Mouse (Mus musculus) MEL (cell line): Measurements from ENCODE around the gene Gp9. TPM values are rescaled to one million over a fixed set of nuclear protein-coding genes. Genes with fewer than 3 reads are reported as not detected.

Source experiments
- DNase-seq: peaks from one replicate; pipeline ENCODE4 v3.0.0; 2011; ENCODE audit warnings: low read depth, low spot score
- H3K27ac ChIP-seq: 2 replicates; pipeline ENCODE4 v1.5.1; 2012; ENCODE audit warnings: low read depth, mild to moderate bottlenecking, control low read depth, low read length, moderate library complexity; ENCODE audit not compliant: control insufficient read depth
- H3K27me3 ChIP-seq, 2 experiments: fragments of 150-350 bp in 1 of 2; sonication (generic) in 1 of 2; 2 replicates each; pipeline ENCODE4 v1.6.1; 2012; ENCODE audit warnings: low read length in 2 of 2, mild to moderate bottlenecking in 2 of 2, improper control_type of control experiment in 1 of 2, moderate library complexity in 1 of 2; ENCODE audit not compliant: insufficient read depth in 2 of 2, control insufficient read depth in 1 of 2
- H3K36me3 ChIP-seq, 2 experiments: 2 replicates each; pipeline ENCODE4 v1.6.1; 2012 to 2014; ENCODE audit warnings: low read length in 2 of 2, improper control_type of control experiment in 1 of 2, inconsistent platforms in 1 of 2, mild to moderate bottlenecking in 1 of 2; ENCODE audit not compliant: insufficient read depth in 2 of 2, control insufficient read depth in 1 of 2
- H3K4me1 ChIP-seq, 2 experiments: fragments of 150-350 bp in 1 of 2; sonication (generic) in 1 of 2; 2 replicates each; pipeline ENCODE4 v1.6.1; 2012; ENCODE audit warnings: low read length in 2 of 2, improper control_type of control experiment in 1 of 2, mild to moderate bottlenecking in 1 of 2; ENCODE audit not compliant: insufficient read depth in 2 of 2, control insufficient read depth in 1 of 2
- H3K4me3 ChIP-seq, 2 experiments: fragments of 150-350 bp in 1 of 2; sonication (generic) in 1 of 2; 2 replicates each; pipeline ENCODE4 v1.5.1; 2012; ENCODE audit warnings: low read depth in 2 of 2, low read length in 2 of 2, mild to moderate bottlenecking in 2 of 2, moderate library complexity in 2 of 2, control low read depth in 1 of 2, improper control_type of control experiment in 1 of 2; ENCODE audit not compliant: control insufficient read depth in 1 of 2, insufficient read depth in 1 of 2
- H3K79me2 ChIP-seq: 2 replicates; pipeline ENCODE4 v1.6.1; 2012; ENCODE audit warnings: mild to moderate bottlenecking, low read length, moderate library complexity; ENCODE audit not compliant: control insufficient read depth, poor library complexity, insufficient read depth
- H3K9ac ChIP-seq: 2 replicates; pipeline ENCODE4 v1.6.1; 2012; ENCODE audit warnings: low read depth, mild to moderate bottlenecking, control low read depth, low read length, moderate library complexity; ENCODE audit not compliant: control insufficient read depth, poor library complexity, severe bottlenecking
- H3K9me3 ChIP-seq: fragments of 150-350 bp; sonication (generic); replicated peaks from 2 replicates; pipeline ENCODE4 v1.6.1; 2012; ENCODE audit warnings: mild to moderate bottlenecking, low read length, improper control_type of control experiment, moderate library complexity; ENCODE audit not compliant: insufficient read depth
- BHLHE40 ChIP-seq: IDR thresholded peaks from 2 replicates; pipeline ENCODE4 v1.6.1; 2012; ENCODE audit warnings: low read depth, mild to moderate bottlenecking, inconsistent platforms, low read length, improper control_type of control experiment, borderline replicate concordance
- CHD2 ChIP-seq: IDR thresholded peaks from 2 replicates; pipeline ENCODE4 v1.6.1; 2011; ENCODE audit warnings: low read length, improper control_type of control experiment
- CTCF ChIP-seq, 3 experiments: IDR thresholded peaks in 2 of 3; conservative IDR thresholded peaks in 1 of 3; 2 replicates each; pipeline ENCODE4 v1.5.1; 2011 to 2012; ENCODE audit warnings: low read length in 3 of 3, low read depth in 2 of 3, mild to moderate bottlenecking in 2 of 3, improper control_type of control experiment in 1 of 3, inconsistent platforms in 1 of 3, mixed read lengths in 1 of 3, moderate library complexity in 1 of 3; ENCODE audit not compliant: control insufficient read depth in 1 of 3, insufficient read depth in 1 of 3, poor library complexity in 1 of 3, severe bottlenecking in 1 of 3
- E2F4 ChIP-seq: IDR thresholded peaks from 2 replicates; pipeline ENCODE4 v1.6.1; 2011; ENCODE audit warnings: low read depth, low read length, improper control_type of control experiment, borderline replicate concordance
- EP300 ChIP-seq, 2 experiments: IDR thresholded peaks; 2 replicates each; pipeline ENCODE4 v1.6.1; 2011; ENCODE audit warnings: improper control_type of control experiment in 2 of 2, low read length in 2 of 2, low read depth in 1 of 2, mild to moderate bottlenecking in 1 of 2
- ETS1 ChIP-seq: IDR thresholded peaks from 2 replicates; pipeline ENCODE4 v1.6.1; 2012; ENCODE audit warnings: low read depth, mild to moderate bottlenecking, inconsistent platforms, low read length, improper control_type of control experiment, moderate library complexity
- GABPA ChIP-seq: IDR thresholded peaks from 2 replicates; pipeline ENCODE4 v1.6.1; 2012; ENCODE audit warnings: low read depth, mild to moderate bottlenecking, inconsistent platforms, low read length, improper control_type of control experiment, moderate library complexity
- HCFC1 ChIP-seq: IDR thresholded peaks from 2 replicates; pipeline ENCODE4 v1.6.1; 2012; ENCODE audit warnings: low read depth, mild to moderate bottlenecking, inconsistent platforms, low read length, improper control_type of control experiment, moderate library complexity
- KAT2A ChIP-seq: conservative IDR thresholded peaks from 2 replicates; pipeline ENCODE4 v1.6.1; 2012; ENCODE audit warnings: low read depth, low read length, improper control_type of control experiment, inconsistent platforms
- MAX ChIP-seq: IDR thresholded peaks from 2 replicates; pipeline ENCODE4 v1.6.1; 2011; ENCODE audit warnings: low read length, improper control_type of control experiment
- MEF2A ChIP-seq: IDR thresholded peaks from 2 replicates; pipeline ENCODE4 v1.6.1; 2014; ENCODE audit warnings: low read depth, mild to moderate bottlenecking, inconsistent platforms, low read length, improper control_type of control experiment; ENCODE audit not compliant: poor library complexity, insufficient replicate concordance, severe bottlenecking; ENCODE audit errors: extremely low read depth
- MYB ChIP-seq: IDR thresholded peaks from 2 replicates; pipeline ENCODE4 v1.6.1; 2011; ENCODE audit warnings: mild to moderate bottlenecking, low read depth, low read length, improper control_type of control experiment
- MYC ChIP-seq: IDR thresholded peaks from 2 replicates; pipeline ENCODE4 v1.6.1; 2011; ENCODE audit warnings: low read depth, mild to moderate bottlenecking, low read length, improper control_type of control experiment, moderate library complexity
- NRF1 ChIP-seq: IDR thresholded peaks from 2 replicates; pipeline ENCODE4 v1.6.1; 2014; ENCODE audit warnings: low read depth, mild to moderate bottlenecking, inconsistent platforms, low read length, improper control_type of control experiment, moderate library complexity; ENCODE audit not compliant: poor library complexity, insufficient read depth, severe bottlenecking
- POLR2A ChIP-seq, 2 experiments: IDR thresholded peaks; 2 replicates each; pipeline ENCODE4 v1.6.1; 2011 to 2012; ENCODE audit warnings: low read length in 2 of 2, mild to moderate bottlenecking in 2 of 2, control low read depth in 1 of 2, improper control_type of control experiment in 1 of 2, low read depth in 1 of 2, moderate library complexity in 1 of 2; ENCODE audit not compliant: control insufficient read depth in 1 of 2, insufficient read depth in 1 of 2, poor library complexity in 1 of 2
- POLR2AphosphoS2 ChIP-seq: IDR thresholded peaks from 2 replicates; pipeline ENCODE4 v1.6.1; 2011; ENCODE audit warnings: low read length, improper control_type of control experiment
- POLR2AphosphoS5 ChIP-seq: IDR thresholded peaks from 2 replicates; pipeline ENCODE4 v1.6.1; 2012; ENCODE audit warnings: low read depth, borderline replicate concordance, mild to moderate bottlenecking, inconsistent platforms, low read length, moderate library complexity, mixed read lengths
- RAD21 ChIP-seq: IDR thresholded peaks from 2 replicates; pipeline ENCODE4 v1.6.1; 2011; ENCODE audit warnings: mild to moderate bottlenecking, low read depth, low read length, improper control_type of control experiment
- RCOR1 ChIP-seq: IDR thresholded peaks from 2 replicates; pipeline ENCODE4 v1.6.1; 2012; ENCODE audit warnings: low read depth, mild to moderate bottlenecking, inconsistent platforms, low read length, improper control_type of control experiment
- SIN3A ChIP-seq: IDR thresholded peaks from 2 replicates; pipeline ENCODE4 v1.6.1; 2012; ENCODE audit warnings: low read length, improper control_type of control experiment, inconsistent platforms
- SMC3 ChIP-seq: IDR thresholded peaks from 2 replicates; pipeline ENCODE4 v1.6.1; 2011; ENCODE audit warnings: low read depth, low read length, improper control_type of control experiment
- TAL1 ChIP-seq: IDR thresholded peaks from 2 replicates; pipeline ENCODE4 v1.6.1; 2012; ENCODE audit warnings: mild to moderate bottlenecking, inconsistent platforms, low read length, moderate library complexity, mixed read lengths
- TBP ChIP-seq: IDR thresholded peaks from 2 replicates; pipeline ENCODE4 v1.8.0; 2011; ENCODE audit warnings: low read depth, low read length, improper control_type of control experiment
- TCF12 ChIP-seq: IDR thresholded peaks from 2 replicates; pipeline ENCODE4 v1.6.1; 2014; ENCODE audit warnings: low read depth, mild to moderate bottlenecking, inconsistent platforms, low read length, improper control_type of control experiment, moderate library complexity
- UBTF ChIP-seq: IDR thresholded peaks from 2 replicates; pipeline ENCODE4 v1.6.1; 2012; ENCODE audit warnings: low read depth, mild to moderate bottlenecking, inconsistent platforms, low read length, improper control_type of control experiment, moderate library complexity, borderline replicate concordance; ENCODE audit not compliant: insufficient read depth
- USF1 ChIP-seq: IDR thresholded peaks from 2 replicates; pipeline ENCODE4 v1.6.1; 2014; ENCODE audit warnings: low read depth, mild to moderate bottlenecking, inconsistent platforms, low read length, improper control_type of control experiment, moderate library complexity
- USF2 ChIP-seq, 2 experiments: IDR thresholded peaks; 2 replicates each; pipeline ENCODE4 v1.6.1; 2011 to 2012; ENCODE audit warnings: improper control_type of control experiment in 2 of 2, low read length in 2 of 2, borderline replicate concordance in 1 of 2, inconsistent platforms in 1 of 2, low read depth in 1 of 2, mild to moderate bottlenecking in 1 of 2; ENCODE audit not compliant: insufficient read depth in 1 of 2
- ZC3H11A ChIP-seq: IDR thresholded peaks from 2 replicates; pipeline ENCODE4 v1.6.1; 2012; ENCODE audit warnings: low read depth, mild to moderate bottlenecking, inconsistent platforms, low read length, improper control_type of control experiment
- ZKSCAN1 ChIP-seq: IDR thresholded peaks from 2 replicates; pipeline ENCODE4 v1.6.1; 2012; ENCODE audit warnings: low read depth, mild to moderate bottlenecking, inconsistent platforms, low read length, improper control_type of control experiment, moderate library complexity
- ZNF384 ChIP-seq: IDR thresholded peaks from 2 replicates; pipeline ENCODE4 v1.6.1; 2012; ENCODE audit warnings: low read depth, mild to moderate bottlenecking, inconsistent platforms, low read length, improper control_type of control experiment
- polyA plus RNA-seq, 2 experiments: library from polyadenylated mRNA; stranded (reverse) in 1 of 2; unstranded in 1 of 2; fragments of >175 nt in 1 of 2; fragments of >200 nt in 1 of 2; gene quantifications; 2 replicates each; pipeline versions ENCODE4 v1.2.1 to v1.2.4; 2012; ENCODE audit warnings: low replicate concordance in 2 of 2, low read depth in 1 of 2; ENCODE audit not compliant: insufficient read length in 2 of 2, insufficient read depth in 1 of 2, missing spikeins in 1 of 2
- total RNA-seq: library from RNA; depleted of rRNA; stranded (reverse); fragments of 300-350 nt; gene quantifications from 2 replicates; pipeline ENCODE4 v1.2.3, GENCODE M21; 2012

Gene Gp9
- total and polyA plus RNA-seq, 3 experiments, result 3.9 to 11.1 TPM; not detected in 1

- Histone ChIP-seq H3K9ac (no peak overlapping the region), H3K27ac (no peak overlapping the region), H3K27me3 (no peaks in the 10 kb centered on the region; a peak in 1 of 4 replicates), H3K9me3 (no peaks in the 10 kb centered on the region), H3K36me3 (peaks cover 0 to 13% of the 10 kb centered on the region in 2 experiments; a peak in 2 of 4 replicates), H3K4me1 (peaks cover 16 to 29% of the 10 kb centered on the region in 2 experiments), H3K79me2 (no peaks in the 10 kb centered on the region), H3K4me3 (no peak overlapping the region)
- no peak for DNase-seq
- no peak for TF ChIP-seq TBP
- TF ChIP-seq CTCF (IDR thresholded peaks at IDR 0.05 in 2 of 3, conservative IDR thresholded peaks at IDR 0.05 in 1 of 3; ENCODE audit: control insufficient read depth in 1 of 3, insufficient read depth in 1 of 3, low read depth in 2 of 3, low read length in 3 of 3, poor library complexity in 1 of 3, severe bottlenecking in 1 of 3), result no peak
Measured at GRCm38 (mm10) chr6:87737921-87738626, 39.8 kb upstream of the Gp9 start.

GRCm38 (mm10) chr6:87739898-87740297 lies 38.0 kb upstream of the Gp9 start:
- Histone ChIP-seq H3K27ac (peak overlapping the region; percentile 43; the same call in 1 of the 2 replicates), H3K4me1 (peaks cover 21 to 44% of the 10 kb centered on the region in 2 experiments), H3K27me3 (no peaks in the 10 kb centered on the region), H3K36me3 (peaks cover 0 to 25% of the 10 kb centered on the region in 2 experiments; a peak in 2 of 4 replicates), H3K9me3 (no peaks in the 10 kb centered on the region), H3K4me3 (no peak overlapping the region), H3K79me2 (no peaks in the 10 kb centered on the region), H3K9ac (no peak overlapping the region)
- DNase-seq, result no peak
- TF ChIP-seq USF2 (IDR thresholded peaks at IDR 0.05; ENCODE audit: borderline replicate concordance in 1 of 2, insufficient read depth in 1 of 2, low read depth in 1 of 2, low read length in 2 of 2), result no peak
- TF ChIP-seq ZC3H11A, result no peak
- no peak; the same call in 1 of the 2 replicates for TF ChIP-seq USF1
- no peak for TF ChIP-seq ZKSCAN1
- no peak for TF ChIP-seq POLR2AphosphoS5
- TF ChIP-seq SMC3, result no peak
- TF ChIP-seq E2F4, result no peak
- TF ChIP-seq NRF1, result no peak
- TF ChIP-seq MAX, result no peak; the same call in 1 of the 2 replicates
- peak; percentile 42 for TF ChIP-seq RCOR1
- TF ChIP-seq ZNF384, result no peak
- TF ChIP-seq SIN3A, result no peak; the same call in 1 of the 2 replicates
- TF ChIP-seq POLR2A (IDR thresholded peaks at IDR 0.05; ENCODE audit: control insufficient read depth in 1 of 2, insufficient read depth in 1 of 2, low read depth in 1 of 2, low read length in 2 of 2, poor library complexity in 1 of 2), result no peak
- no peak for TF ChIP-seq TAL1
- no peak for TF ChIP-seq RAD21
- TF ChIP-seq CTCF (IDR thresholded peaks at IDR 0.05 in 2 of 3, conservative IDR thresholded peaks at IDR 0.05 in 1 of 3; ENCODE audit: control insufficient read depth in 1 of 3, insufficient read depth in 1 of 3, low read depth in 2 of 3, low read length in 3 of 3, poor library complexity in 1 of 3, severe bottlenecking in 1 of 3), result no peak
- no peak for TF ChIP-seq POLR2AphosphoS2
- no peak for TF ChIP-seq MYC
- no peak for TF ChIP-seq GABPA
- TF ChIP-seq MEF2A, result no peak
- no peak for TF ChIP-seq HCFC1
- TF ChIP-seq MYB, result no peak
- TF ChIP-seq KAT2A, result no peak
- TF ChIP-seq BHLHE40, result no peak
- peak; percentile 70 for TF ChIP-seq TCF12
- TF ChIP-seq UBTF, result no peak
- peak; percentile 65 to 74 for TF ChIP-seq EP300 (IDR thresholded peaks at IDR 0.05; ENCODE audit: low read depth in 1 of 2, low read length in 2 of 2)
- TF ChIP-seq ETS1, result peak; percentile 87
- no peak for TF ChIP-seq CHD2
